Mouse (Mus musculus): ENCODE results near the gene Ripor3.

DNA sequence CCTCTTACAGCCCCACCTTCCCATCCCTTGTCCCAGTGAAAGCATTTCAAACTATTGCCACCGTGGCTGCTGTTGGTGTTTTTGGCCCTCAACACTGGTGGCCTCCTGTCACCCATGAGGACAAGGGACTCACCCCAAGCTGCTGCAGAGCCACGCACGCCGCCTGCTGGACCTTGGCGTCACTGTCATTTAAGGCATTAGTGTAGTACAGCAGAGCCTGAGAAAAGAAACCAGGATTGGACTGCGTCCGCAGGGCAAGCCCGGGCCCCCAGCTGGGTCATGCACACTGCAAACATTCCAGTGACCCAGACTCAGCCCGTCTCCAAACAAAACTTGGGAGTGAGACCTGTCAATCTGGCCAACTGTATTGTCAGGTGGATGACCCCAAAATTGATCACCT is 27.8 kb downstream of the Ripor3 start:
- no peak for TF ChIP-seq EP300 (IDR thresholded peaks at IDR 0.05; ENCODE audit: low read length)
- no peak for TF ChIP-seq POLR2A (IDR thresholded peaks at IDR 0.05; ENCODE audit: low read depth, low read length)
- TF ChIP-seq UBTF (IDR thresholded peaks at IDR 0.05; ENCODE audit: low read depth, low read length) = no peak
- TF ChIP-seq BHLHE40 (IDR thresholded peaks at IDR 0.05; ENCODE audit: low read depth, low read length) = no peak
- peak in 1 of 2 experiments; percentile 46; a peak in 1 of 4 replicates for TF ChIP-seq CTCF (conservative IDR thresholded peaks at IDR 0.05 in 1 of 2, IDR thresholded peaks at IDR 0.05 in 1 of 2; ENCODE audit: low read depth in 2 of 2, low read length in 2 of 2)
- TF ChIP-seq MEF2A (IDR thresholded peaks at IDR 0.05; ENCODE audit: borderline replicate concordance, low read depth, low read length) = no peak

Data from CH12.LX (cell line).